Mouse (Mus musculus): ENCODE results near the gene Hist1h2ac. TPM values are rescaled to one million over a fixed set of nuclear protein-coding genes. Genes with fewer than 3 reads are reported as not detected.

Hist1h2ac gene
- polyA plus RNA-seq, 1 experiment from 2014 or later = 1.5 TPM

- Histone ChIP-seq H3K36me3 (ENCODE audit: control insufficient read depth, insufficient read depth, low read length) (no peaks in the 10 kb centered on the region), H3K27me3 (replicated peaks; ENCODE audit: control insufficient read depth, insufficient read depth, low read length) (no peaks in the 10 kb centered on the region), H3K4me2 (peak overlapping the region; percentile 51), H3K9ac (ENCODE audit: low read depth, low read length) (peak overlapping the region; percentile 25; the same call in 1 of the 2 replicates), H3K9me3 (ENCODE audit: control insufficient read depth, low read length) (no peaks in the 10 kb centered on the region), H3K4me1 (replicated peaks; ENCODE audit: control insufficient read depth, insufficient read depth, low read length) (peaks cover 15% of the 10 kb centered on the region), H3K4me3 (ENCODE audit: low read depth, low read length) (no peak overlapping the region), H3K27ac (ENCODE audit: low read depth, low read length) (peak overlapping the region; percentile 69; the same call in 1 of the 2 replicates)
- 43% methylated on average over 15 of the region's 15 CpGs for WGBS
- peak; percentile 45 for DNase-seq (ENCODE audit: low spot score)
- no peak for ATAC-seq (replicated peaks; ENCODE audit: low FRiP score)
Observed at GRCm38 (mm10) chr13:23696061-23696474, 12.3 kb upstream of the Hist1h2ac start.

- peak within 1 kb of the TSS; percentile 51 for H3K4me2 ChIP-seq
- no peaks in the 10 kb centered on the region for H3K27me3 ChIP-seq (replicated peaks; ENCODE audit: control insufficient read depth, insufficient read depth, low read length)
- no peak for DNase-seq (ENCODE audit: low spot score)
- no peaks in the 10 kb centered on the region for H3K9me3 ChIP-seq (ENCODE audit: control insufficient read depth, low read length)
- no peaks in the 10 kb centered on the region for H3K36me3 ChIP-seq (ENCODE audit: control insufficient read depth, insufficient read depth, low read length)
- H3K9ac ChIP-seq (ENCODE audit: low read depth, low read length) = peak within 1 kb of the TSS; percentile 25; the same call in 1 of the 2 replicates
- WGBS = 54% methylated on average over 13 of the region's 13 CpGs
- no peak for ATAC-seq (replicated peaks; ENCODE audit: low FRiP score)
- H3K4me3 ChIP-seq (ENCODE audit: low read depth, low read length) = no peak within 1 kb of the TSS
- H3K4me1 ChIP-seq (replicated peaks; ENCODE audit: control insufficient read depth, insufficient read depth, low read length) = peaks cover 12% of the 10 kb centered on the region; the same call in 1 of the 2 replicates
- H3K27ac ChIP-seq (ENCODE audit: low read depth, low read length) = peak within 1 kb of the TSS; percentile 69; the same call in 1 of the 2 replicates
Observed at GRCm38 (mm10) chr13:23695514-23695913, 11.8 kb upstream of the Hist1h2ac start, which contains the start of gene Hist1h1t. Gene Hist1h1t (plus strand): TSS chr13:23695814.

GRCm38 (mm10) chr13:23694956-23695355, 11.2 kb upstream of the Hist1h2ac start:
- H3K27ac ChIP-seq (ENCODE audit: low read depth, low read length) = no peak overlapping the region
- 90% methylated on average over 9 of the region's 9 CpGs for WGBS
- no peaks in the 10 kb centered on the region for H3K27me3 ChIP-seq (replicated peaks; ENCODE audit: control insufficient read depth, insufficient read depth, low read length)
- H3K9me3 ChIP-seq (ENCODE audit: control insufficient read depth, low read length) = no peaks in the 10 kb centered on the region
- DNase-seq (ENCODE audit: low spot score) (no peak), ATAC-seq (replicated peaks; ENCODE audit: low FRiP score) (no peak)
- H3K9ac ChIP-seq (ENCODE audit: low read depth, low read length) = no peak overlapping the region
- H3K4me2 ChIP-seq = no peak overlapping the region
- no peaks in the 10 kb centered on the region for H3K36me3 ChIP-seq (ENCODE audit: control insufficient read depth, insufficient read depth, low read length)
- H3K4me1 ChIP-seq (replicated peaks; ENCODE audit: control insufficient read depth, insufficient read depth, low read length) = peaks cover 12% of the 10 kb centered on the region; the same call in 1 of the 2 replicates
- H3K4me3 ChIP-seq (ENCODE audit: low read depth, low read length) = no peak overlapping the region

- Histone ChIP-seq H3K9ac (ENCODE audit: low read depth, low read length) (no peak overlapping the region), H3K36me3 (ENCODE audit: control insufficient read depth, insufficient read depth, low read length) (no peaks in the 10 kb centered on the region), H3K9me3 (ENCODE audit: control insufficient read depth, low read length) (no peaks in the 10 kb centered on the region), H3K4me3 (ENCODE audit: low read depth, low read length) (no peak overlapping the region), H3K27ac (ENCODE audit: low read depth, low read length) (no peak overlapping the region), H3K27me3 (replicated peaks; ENCODE audit: control insufficient read depth, insufficient read depth, low read length) (no peaks in the 10 kb centered on the region), H3K4me1 (replicated peaks; ENCODE audit: control insufficient read depth, insufficient read depth, low read length) (peaks cover 14% of the 10 kb centered on the region), H3K4me2 (no peak overlapping the region)
- ATAC-seq (replicated peaks; ENCODE audit: low FRiP score) = no peak
- no peak for DNase-seq (ENCODE audit: low spot score)
- 85% methylated on average over 6 of the region's 6 CpGs for WGBS
Observed at GRCm38 (mm10) chr13:23693856-23694440, 10.2 kb upstream of the Hist1h2ac start.

- H3K36me3 ChIP-seq (ENCODE audit: control insufficient read depth, insufficient read depth, low read length) = no peaks in the 10 kb centered on the region
- peaks cover 14% of the 10 kb centered on the region for H3K4me1 ChIP-seq (replicated peaks; ENCODE audit: control insufficient read depth, insufficient read depth, low read length)
- ATAC-seq (replicated peaks; ENCODE audit: low FRiP score) = no peak
- H3K4me2 ChIP-seq = no peak overlapping the region
- H3K27me3 ChIP-seq (replicated peaks; ENCODE audit: control insufficient read depth, insufficient read depth, low read length) = no peaks in the 10 kb centered on the region
- no peak for DNase-seq (ENCODE audit: low spot score)
- 30% methylated on average over 2 of the region's 2 CpGs for WGBS
- H3K4me3 ChIP-seq (ENCODE audit: low read depth, low read length) = no peak overlapping the region
- H3K9me3 ChIP-seq (ENCODE audit: control insufficient read depth, low read length) = no peaks in the 10 kb centered on the region
- H3K27ac ChIP-seq (ENCODE audit: low read depth, low read length) = no peak overlapping the region
- no peak overlapping the region for H3K9ac ChIP-seq (ENCODE audit: low read depth, low read length)
Observed at GRCm38 (mm10) chr13:23689459-23689858, 5.7 kb upstream of the Hist1h2ac start.

- no peak overlapping the region for H3K9ac ChIP-seq (ENCODE audit: low read depth, low read length)
- WGBS = 92% methylated on average over 2 of the region's 2 CpGs
- no peaks in the 10 kb centered on the region for H3K9me3 ChIP-seq (ENCODE audit: control insufficient read depth, low read length)
- H3K27me3 ChIP-seq (replicated peaks; ENCODE audit: control insufficient read depth, insufficient read depth, low read length) = no peaks in the 10 kb centered on the region
- DNase-seq (ENCODE audit: low spot score) = no peak
- H3K4me2 ChIP-seq = no peak overlapping the region
- ATAC-seq (replicated peaks; ENCODE audit: low FRiP score) = no peak
- no peak overlapping the region for H3K4me3 ChIP-seq (ENCODE audit: low read depth, low read length)
- peaks cover 14% of the 10 kb centered on the region for H3K4me1 ChIP-seq (replicated peaks; ENCODE audit: control insufficient read depth, insufficient read depth, low read length)
- no peak overlapping the region for H3K27ac ChIP-seq (ENCODE audit: low read depth, low read length)
- H3K36me3 ChIP-seq (ENCODE audit: control insufficient read depth, insufficient read depth, low read length) = no peaks in the 10 kb centered on the region
Observed at GRCm38 (mm10) chr13:23688956-23689355, 5.2 kb upstream of the Hist1h2ac start.

GRCm38 (mm10) chr13:23687907-23688306, 4.2 kb upstream of the Hist1h2ac start:
- peaks cover 15% of the 10 kb centered on the region for H3K4me1 ChIP-seq (replicated peaks; ENCODE audit: control insufficient read depth, insufficient read depth, low read length)
- no peaks in the 10 kb centered on the region for H3K9me3 ChIP-seq (ENCODE audit: control insufficient read depth, low read length)
- WGBS = 82% methylated on average over 7 of the region's 7 CpGs
- DNase-seq (ENCODE audit: low spot score) (no peak), ATAC-seq (replicated peaks; ENCODE audit: low FRiP score) (no peak)
- no peaks in the 10 kb centered on the region for H3K36me3 ChIP-seq (ENCODE audit: control insufficient read depth, insufficient read depth, low read length)
- H3K4me2 ChIP-seq = no peak overlapping the region
- no peak overlapping the region for H3K9ac ChIP-seq (ENCODE audit: low read depth, low read length)
- H3K4me3 ChIP-seq (ENCODE audit: low read depth, low read length) = no peak overlapping the region
- no peak overlapping the region for H3K27ac ChIP-seq (ENCODE audit: low read depth, low read length)
- no peaks in the 10 kb centered on the region for H3K27me3 ChIP-seq (replicated peaks; ENCODE audit: control insufficient read depth, insufficient read depth, low read length)

- H3K27ac ChIP-seq (ENCODE audit: low read depth, low read length) = no peak overlapping the region
- H3K4me1 ChIP-seq (replicated peaks; ENCODE audit: control insufficient read depth, insufficient read depth, low read length) = peaks cover 22% of the 10 kb centered on the region
- no peaks in the 10 kb centered on the region for H3K36me3 ChIP-seq (ENCODE audit: control insufficient read depth, insufficient read depth, low read length)
- H3K9ac ChIP-seq (ENCODE audit: low read depth, low read length) = no peak overlapping the region
- no peak for ATAC-seq (replicated peaks; ENCODE audit: low FRiP score)
- DNase-seq (ENCODE audit: low spot score) = no peak
- no peaks in the 10 kb centered on the region for H3K9me3 ChIP-seq (ENCODE audit: control insufficient read depth, low read length)
- no peak overlapping the region for H3K4me3 ChIP-seq (ENCODE audit: low read depth, low read length)
- 90% methylated on average over 4 of the region's 4 CpGs for WGBS
- H3K4me2 ChIP-seq = no peak overlapping the region
- H3K27me3 ChIP-seq (replicated peaks; ENCODE audit: control insufficient read depth, insufficient read depth, low read length) = no peaks in the 10 kb centered on the region
Observed at GRCm38 (mm10) chr13:23687181-23687580, 3.4 kb upstream of the Hist1h2ac start.

GRCm38 (mm10) chr13:23685966-23686365, 2.2 kb upstream of the Hist1h2ac start:
- H3K27ac ChIP-seq (ENCODE audit: low read depth, low read length) = peak overlapping the region; percentile 100
- H3K9ac ChIP-seq (ENCODE audit: low read depth, low read length) = peak overlapping the region; percentile 77
- 62% methylated on average over 4 of the region's 4 CpGs for WGBS
- H3K4me1 ChIP-seq (replicated peaks; ENCODE audit: control insufficient read depth, insufficient read depth, low read length) = peaks cover 27% of the 10 kb centered on the region
- H3K27me3 ChIP-seq (replicated peaks; ENCODE audit: control insufficient read depth, insufficient read depth, low read length) = no peaks in the 10 kb centered on the region
- peak overlapping the region; percentile 82 for H3K4me2 ChIP-seq
- peak overlapping the region; percentile 27 for H3K4me3 ChIP-seq (ENCODE audit: low read depth, low read length)
- DNase-seq (ENCODE audit: low spot score) (no peak), ATAC-seq (replicated peaks; ENCODE audit: low FRiP score) (no peak)
- H3K36me3 ChIP-seq (ENCODE audit: control insufficient read depth, insufficient read depth, low read length) = no peaks in the 10 kb centered on the region
- H3K9me3 ChIP-seq (ENCODE audit: control insufficient read depth, low read length) = no peaks in the 10 kb centered on the region
